Comparison of ENCODE assay signal across 7 mouse cellular contexts in the genomic region with DNA sequence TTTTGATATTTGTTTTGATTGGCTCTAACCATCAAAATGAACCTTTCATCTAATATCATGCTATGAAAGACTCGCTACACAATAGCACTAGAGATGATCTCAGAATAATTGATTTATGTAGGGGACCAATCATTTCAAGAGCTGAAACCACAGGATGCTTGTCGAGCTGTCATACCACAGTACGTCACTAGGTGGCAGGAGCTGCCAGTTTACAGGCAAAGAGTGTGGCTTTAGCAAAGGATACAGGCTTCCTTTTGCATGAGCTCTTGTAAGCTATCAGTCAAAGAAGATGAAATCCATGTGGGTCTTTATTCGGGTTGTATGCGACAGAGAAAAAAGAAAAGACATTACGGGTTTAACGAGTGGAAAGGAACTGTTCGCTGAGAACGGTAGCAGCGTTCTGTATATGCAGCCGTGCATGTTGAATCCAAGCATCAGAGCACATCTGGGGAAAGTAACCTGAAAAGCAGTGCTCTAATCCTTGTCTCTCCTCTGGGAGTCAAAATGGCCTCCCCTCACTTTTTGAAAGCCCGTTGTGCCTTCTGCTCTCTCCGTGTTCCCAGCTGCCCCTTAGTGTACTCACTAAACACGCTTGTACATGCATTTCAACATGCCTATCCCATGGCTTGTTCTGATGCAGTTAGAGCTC.
DNase-seq lines count a peak whose midpoint lies in the region; ATAC-seq and TF ChIP-seq lines count a peak whose summit lies in the region.

No protein-coding gene starts in this region.

- peaks cover 5% of the 10 kb centered on the region for H3K4me1 ChIP-seq in forebrain, embryonic 10.5 days
- peaks cover 7% of the 10 kb centered on the region for H3K4me1 ChIP-seq in hindbrain, embryonic 13.5 days (replicated peaks)

- H3K27me3 ChIP-seq in Patski, result peaks cover 6% of the 10 kb centered on the region
- H3K27me3 ChIP-seq in forebrain, embryonic 10.5 days (ENCODE audit: poor library complexity, severe bottlenecking), result no peaks in the 10 kb centered on the region
- no peaks in the 10 kb centered on the region for H3K27me3 ChIP-seq in hindbrain, embryonic 13.5 days

- H3K9me3 ChIP-seq in forebrain, embryonic 10.5 days, result no peaks in the 10 kb centered on the region
- no peaks in the 10 kb centered on the region for H3K9me3 ChIP-seq in hindbrain, embryonic 13.5 days

- POLR2A ChIA-PET in Patski (lab: Charles Lee), result no interaction called here

- WGBS in forebrain, embryonic 10.5 days, result 50% methylated on average over 14 of the region's 14 CpGs
- WGBS in hindbrain, embryonic 13.5 days, result 44% methylated on average over 14 of the region's 14 CpGs

- H3K36me3 ChIP-seq in forebrain, embryonic 10.5 days (replicated peaks), result no peaks in the 10 kb centered on the region
- H3K36me3 ChIP-seq in hindbrain, embryonic 13.5 days, result no peaks in the 10 kb centered on the region

- DNase-seq in Patski (ENCODE audit: low read depth, low spot score), result peak; percentile 17
- peak; percentile 2 for DNase-seq in c-Kit-negative CD71-positive TER-119-positive erythroid progenitor cells, embryonic 14.5 days (ENCODE audit: low read depth, low spot score)
- DNase-seq in forebrain, embryonic 10.5 days (ENCODE audit: extremely low spot score, low spot score), result peak; percentile 77
- DNase-seq in left cerebral cortex, adult 18-20 months (ENCODE audit: low spot score in 2 of 2), result peak; percentile 87 to 93
- DNase-seq in right cerebral cortex, postnatal 4 days, result peak; percentile 95

- CTCF ChIA-PET in Patski (lab: Charles Lee), result interaction anchor here (0.7 to 2.1 kb wide), 12 partner anchors 11 to 555 kb away, joined by 3 to 12 read pairs (median 4); no protein-coding TSS in a partner anchor

- TF ChIP-seq CTCF in Patski (IDR thresholded peaks at IDR 0.05), result peak; percentile 94

- H3K4me2 ChIP-seq in hindbrain, embryonic 13.5 days, result no peak overlapping the region

- no peak overlapping the region for H3K9ac ChIP-seq in hindbrain, embryonic 13.5 days

- in situ Hi-C loops in Patski (cut with MboI; ENCODE audit: low pct_unique_long_range_greater_than_20kb), result no loop called here

- H3K27ac ChIP-seq in forebrain, embryonic 10.5 days, result no peak overlapping the region
- H3K27ac ChIP-seq in hindbrain, embryonic 13.5 days, result peak overlapping the region; percentile 24; the same call in 1 of the 2 replicates

- ATAC-seq in Patski, result peak; percentile 65
- peak; percentile 59; the same call in 1 of the 2 replicates for ATAC-seq in hindbrain, embryonic 13.5 days (ENCODE audit: low FRiP score)
- peak; percentile 88 for ATAC-seq in megakaryocyte-erythroid progenitor cell, adult 5-6 weeks (replicated peaks; ENCODE audit: low FRiP score, low TSS enrichment, poor library complexity, severe bottlenecking)

- H3K4me3 ChIP-seq in forebrain, embryonic 10.5 days, result no peak overlapping the region
- no peak overlapping the region for H3K4me3 ChIP-seq in hindbrain, embryonic 13.5 days

Comparison
In these comparisons a context has a peak if more than half of its experiments do, and no peak if none do; other contexts are left out.
1. DNase-seq: peak in every context shown above with its lines; median percentile 95 in right cerebral cortex, postnatal 4 days; 90 in left cerebral cortex, adult 18-20 months; 77 in forebrain, embryonic 10.5 days; 17 in Patski; 2 in c-Kit-negative CD71-positive TER-119-positive erythroid progenitor cells, embryonic 14.5 days.